Mouse (Mus musculus) liver, embryonic 16.5 days (tissue): ENCODE measurements around the gene Gnb1l. TPM values are rescaled to one million over a fixed set of nuclear protein-coding genes. Genes with fewer than 3 reads are reported as not detected.

Experiments used
- ATAC-seq: fragments of 200-750 bp; cut with Nextera tagmentation; 2 replicates; pipeline ENCODE4 v1.8.0; 2017; ENCODE audit warnings: low read depth, mild to moderate bottlenecking, moderate number of reproducible peaks, moderate library complexity
- H3K27ac ChIP-seq: fragments of 300-500 bp; sonication (generic); 2 replicates; pipeline ENCODE4 v1.5.1; 2014; ENCODE audit warnings: mild to moderate bottlenecking, low read length
- H3K27me3 ChIP-seq: fragments of 300-500 bp; sonication (generic); 2 replicates; pipeline ENCODE4 v1.6.1; 2014; ENCODE audit warnings: low read depth, low read length, mixed read lengths; ENCODE audit not compliant: control insufficient read depth, insufficient read depth
- H3K36me3 ChIP-seq: fragments of 300-500 bp; sonication (generic); 2 replicates; pipeline ENCODE4 v1.6.1; 2014; ENCODE audit warnings: mild to moderate bottlenecking; ENCODE audit not compliant: control insufficient read depth, insufficient read depth
- H3K4me1 ChIP-seq: fragments of 300-500 bp; sonication (generic); 2 replicates; pipeline ENCODE4 v1.6.1; 2014; ENCODE audit warnings: low read depth, low read length, mixed read lengths; ENCODE audit not compliant: control insufficient read depth
- H3K4me2 ChIP-seq: fragments of 300-500 bp; sonication (generic); 2 replicates; pipeline ENCODE4 v1.6.1; 2014; ENCODE audit warnings: low read depth, low read length, mixed read lengths
- H3K4me3 ChIP-seq: fragments of 300-500 bp; sonication (generic); 2 replicates; pipeline ENCODE4 v1.5.1; 2014; ENCODE audit warnings: low read depth, mild to moderate bottlenecking, low read length
- H3K9ac ChIP-seq: fragments of 300-500 bp; sonication (generic); 2 replicates; pipeline ENCODE4 v1.6.1; 2014; ENCODE audit warnings: low read depth, low read length
- H3K9me3 ChIP-seq: fragments of 300-500 bp; sonication (generic); replicated peaks from 2 replicates; pipeline ENCODE4 v1.6.1; 2016; ENCODE audit warnings: low read length; ENCODE audit not compliant: control insufficient read depth
- whole genome bisulfite sequencing: fragments of 180-500 bp; shearing (Covaris S2); extraction: QIAGEN DNeasy Blood & Tissue Kit; methylation state at CpG from one replicate; pipeline ENCODE4 v1.1.7; 2014; ENCODE audit not compliant: insufficient replicate concordance; 5-methylcytosine and 5-hydroxymethylcytosine counted together
- polyA plus RNA-seq: library from polyadenylated mRNA; unstranded; fragments of >200 nt; fragmentation: Nextera tagmentation; extraction: Ambion mirVana; gene quantifications from 2 replicates; pipeline ENCODE4 v1.2.1, GENCODE M21; 2015

The Gnb1l gene
- polyA plus RNA-seq, 1 experiment from 2014 or later, result 6.3 TPM

- Histone ChIP-seq H3K9me3 (no peaks in the 10 kb centered on the region), H3K9ac (no peak overlapping the region), H3K36me3 (no peaks in the 10 kb centered on the region), H3K27ac (no peak overlapping the region), H3K4me3 (no peak overlapping the region), H3K27me3 (no peaks in the 10 kb centered on the region), H3K4me2 (no peak overlapping the region), H3K4me1 (no peaks in the 10 kb centered on the region)
- no peak for ATAC-seq
- 55% methylated on average over 9 of the region's 9 CpGs for WGBS
Measured at GRCm38 (mm10) chr16:18551604-18552003, 53.1 kb downstream of the Gnb1l start.

DNA sequence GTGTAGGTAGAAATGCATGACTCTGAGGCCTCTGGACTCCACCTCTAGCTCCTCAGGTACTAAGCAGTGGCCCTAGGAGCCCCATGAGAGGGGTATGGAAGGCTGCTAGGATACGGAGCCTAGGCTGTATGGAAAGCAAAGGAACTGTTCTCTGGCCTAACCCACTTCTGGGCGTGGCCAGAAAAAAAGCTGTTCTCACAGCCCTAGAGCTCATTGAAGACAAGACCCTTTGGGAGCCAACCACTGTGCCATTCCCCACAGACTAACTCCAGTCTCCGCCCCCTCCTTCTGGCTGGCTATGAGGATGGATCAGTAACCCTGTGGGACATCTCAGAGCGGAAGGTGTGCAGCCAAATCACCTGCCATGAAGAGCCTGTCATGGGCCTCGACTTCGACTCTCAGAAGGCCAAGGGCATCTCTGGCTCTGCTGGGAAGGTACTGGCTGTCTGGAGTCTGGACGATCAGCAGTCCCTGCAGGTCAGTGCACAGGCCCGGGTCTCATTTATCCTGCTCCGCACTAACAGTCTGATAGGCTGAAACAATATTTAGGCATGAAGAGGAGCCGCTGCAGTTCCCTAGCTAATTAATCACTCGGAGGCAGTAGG is 53.7 kb downstream of the Gnb1l start:
- Histone ChIP-seq H3K4me3 (no peak overlapping the region), H3K4me1 (no peaks in the 10 kb centered on the region), H3K9ac (no peak overlapping the region), H3K36me3 (no peaks in the 10 kb centered on the region), H3K9me3 (no peaks in the 10 kb centered on the region), H3K27ac (no peak overlapping the region), H3K27me3 (no peaks in the 10 kb centered on the region), H3K4me2 (no peak overlapping the region)
- no peak for ATAC-seq
- 70% methylated on average over 11 of the region's 11 CpGs for WGBS

GRCm38 (mm10) chr16:18554721-18555120 is 56.2 kb downstream of the Gnb1l start:
- no peak overlapping the region for H3K4me2 ChIP-seq
- no peak overlapping the region for H3K27ac ChIP-seq
- no peaks in the 10 kb centered on the region for H3K36me3 ChIP-seq
- no peak overlapping the region for H3K9ac ChIP-seq
- ATAC-seq, result no peak
- H3K9me3 ChIP-seq, result no peaks in the 10 kb centered on the region
- no peaks in the 10 kb centered on the region for H3K4me1 ChIP-seq
- no peaks in the 10 kb centered on the region for H3K27me3 ChIP-seq
- WGBS, result 49% methylated on average over 2 of the region's 2 CpGs
- no peak overlapping the region for H3K4me3 ChIP-seq

DNA sequence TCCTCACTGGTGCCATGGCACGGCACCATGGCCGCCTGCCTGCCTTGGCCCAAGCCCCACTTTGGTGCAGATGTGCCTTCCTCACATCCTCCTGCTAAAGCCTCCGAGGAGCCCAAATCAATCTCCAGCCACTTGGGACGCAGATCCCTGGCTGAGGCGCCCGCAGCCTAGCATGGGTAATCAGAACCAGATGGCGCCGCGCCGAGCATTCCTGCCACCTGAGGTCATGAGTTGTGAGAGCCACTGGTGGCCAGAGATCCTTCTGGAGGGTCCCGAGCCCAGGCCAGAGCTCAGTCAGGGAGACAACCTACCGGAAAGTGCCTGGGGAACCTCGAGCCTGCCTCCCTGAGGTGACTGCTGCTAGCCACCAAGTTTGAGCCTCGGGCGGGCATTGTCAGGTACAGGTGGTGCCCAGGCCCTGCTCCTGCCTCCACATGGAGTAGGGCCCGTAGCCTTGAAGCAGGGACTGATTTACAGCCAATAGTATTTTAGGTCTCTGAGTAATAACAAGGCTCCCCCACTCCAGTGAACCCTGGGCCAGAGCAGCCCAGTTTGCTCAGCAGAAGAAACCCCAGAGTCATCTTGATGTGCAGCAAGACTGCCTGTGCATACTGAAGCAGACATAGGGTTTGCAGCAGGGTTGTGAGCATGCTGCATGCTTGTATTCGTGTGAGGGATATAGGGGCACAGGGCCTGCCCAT is 56.9 kb downstream of the Gnb1l start:
- H3K4me3 ChIP-seq, result no peak overlapping the region
- H3K27ac ChIP-seq, result no peak overlapping the region
- H3K9ac ChIP-seq, result no peak overlapping the region
- H3K27me3 ChIP-seq, result no peaks in the 10 kb centered on the region
- ATAC-seq, result no peak
- H3K9me3 ChIP-seq, result no peaks in the 10 kb centered on the region
- WGBS, result 71% methylated on average over 17 of the region's 17 CpGs
- no peak overlapping the region for H3K4me2 ChIP-seq
- no peaks in the 10 kb centered on the region for H3K36me3 ChIP-seq
- no peaks in the 10 kb centered on the region for H3K4me1 ChIP-seq

DNA sequence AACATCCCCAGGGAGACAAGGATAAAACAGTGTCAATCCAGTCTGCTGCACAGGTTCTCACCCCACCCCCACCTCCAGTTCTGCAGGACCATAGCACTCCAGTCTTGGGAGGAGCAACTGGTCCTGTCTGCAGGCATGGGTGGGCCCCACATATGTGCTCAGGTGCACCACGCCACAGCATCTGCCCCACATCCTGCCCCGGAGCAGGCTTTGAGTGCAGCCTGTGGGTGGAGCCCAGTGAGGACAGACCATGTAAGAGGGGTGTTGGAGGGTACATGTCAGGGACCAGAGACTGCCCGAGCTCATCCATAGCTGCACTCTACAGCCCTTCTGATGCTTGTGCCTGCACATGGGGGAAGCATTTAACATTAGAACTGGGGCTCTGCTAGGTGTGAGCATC is 57.9 kb downstream of the Gnb1l start:
- no peak overlapping the region for H3K4me3 ChIP-seq
- ATAC-seq, result no peak
- H3K9me3 ChIP-seq, result no peaks in the 10 kb centered on the region
- H3K27ac ChIP-seq, result no peak overlapping the region
- no peak overlapping the region for H3K4me2 ChIP-seq
- H3K9ac ChIP-seq, result no peak overlapping the region
- H3K36me3 ChIP-seq, result no peaks in the 10 kb centered on the region
- H3K4me1 ChIP-seq, result no peaks in the 10 kb centered on the region
- 62% methylated on average over 3 of the region's 3 CpGs for WGBS
- H3K27me3 ChIP-seq, result no peaks in the 10 kb centered on the region

DNA sequence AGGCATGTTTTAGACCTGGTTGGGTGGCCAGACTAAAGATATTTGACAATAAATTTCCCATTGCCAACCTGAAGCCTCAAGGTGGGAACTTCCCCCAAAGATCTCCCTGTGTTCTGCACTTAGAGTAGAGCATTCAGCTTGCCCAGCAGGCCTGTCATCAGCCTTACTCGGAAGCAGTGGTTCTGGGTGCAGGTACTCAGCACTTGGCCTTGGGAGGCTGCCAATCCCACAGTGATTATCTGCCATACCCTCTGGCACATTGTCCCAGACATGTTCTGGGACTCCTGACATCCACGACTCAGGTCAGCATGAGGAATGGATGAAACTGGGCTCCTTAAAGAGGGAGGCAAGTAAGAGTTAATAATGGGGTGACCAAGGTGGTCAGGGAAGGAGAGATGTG is 66.0 kb downstream of the Gnb1l start:
- H3K4me2 ChIP-seq, result no peak overlapping the region
- no peak overlapping the region for H3K27ac ChIP-seq
- no peaks in the 10 kb centered on the region for H3K36me3 ChIP-seq
- 67% methylated on average over 2 of the region's 2 CpGs for WGBS
- H3K9me3 ChIP-seq, result no peaks in the 10 kb centered on the region
- H3K4me3 ChIP-seq, result no peak overlapping the region
- no peaks in the 10 kb centered on the region for H3K27me3 ChIP-seq
- no peak for ATAC-seq
- H3K4me1 ChIP-seq, result no peaks in the 10 kb centered on the region
- no peak overlapping the region for H3K9ac ChIP-seq

GRCm38 (mm10) chr16:18568599-18568998 is 70.1 kb downstream of the Gnb1l start:
- no peak overlapping the region for H3K27ac ChIP-seq
- no peaks in the 10 kb centered on the region for H3K9me3 ChIP-seq
- no peak overlapping the region for H3K4me2 ChIP-seq
- ATAC-seq, result no peak
- no peaks in the 10 kb centered on the region for H3K36me3 ChIP-seq
- H3K4me1 ChIP-seq, result no peaks in the 10 kb centered on the region
- 62% methylated on average over 7 of the region's 7 CpGs for WGBS
- no peak overlapping the region for H3K9ac ChIP-seq
- no peaks in the 10 kb centered on the region for H3K27me3 ChIP-seq
- no peak overlapping the region for H3K4me3 ChIP-seq

DNA sequence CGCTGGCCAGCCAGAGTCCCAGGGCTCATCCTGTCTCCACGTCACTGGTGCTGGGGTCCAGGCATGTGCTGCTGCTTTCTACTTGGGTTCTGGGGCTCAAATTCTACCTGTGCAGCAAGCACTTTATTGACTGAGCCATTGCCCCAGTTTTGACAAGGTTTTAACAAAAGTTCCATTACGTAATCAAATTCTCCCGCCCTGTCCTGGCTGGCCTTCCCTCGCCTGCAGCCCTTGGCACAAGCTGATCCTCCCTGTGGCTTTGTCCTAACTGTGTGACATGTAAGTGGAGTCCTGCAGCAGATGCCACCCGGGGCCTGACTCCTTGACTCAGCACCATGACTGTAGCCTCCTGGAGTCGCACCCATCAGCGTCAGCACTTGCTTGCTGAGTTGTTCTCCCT is 75.7 kb downstream of the Gnb1l start:
- Histone ChIP-seq H3K27me3 (peaks cover 5% of the 10 kb centered on the region), H3K9me3 (no peaks in the 10 kb centered on the region), H3K9ac (no peak overlapping the region), H3K4me2 (no peak overlapping the region), H3K4me3 (no peak overlapping the region), H3K27ac (no peak overlapping the region), H3K36me3 (no peaks in the 10 kb centered on the region), H3K4me1 (no peaks in the 10 kb centered on the region)
- WGBS, result 58% methylated on average over 8 of the region's 8 CpGs
- no peak for ATAC-seq

GRCm38 (mm10) chr16:18577071-18577470 is 78.6 kb downstream of the Gnb1l start:
- Histone ChIP-seq H3K27me3 (peaks cover 34% of the 10 kb centered on the region), H3K4me1 (no peaks in the 10 kb centered on the region; the same call in none of the 2 replicates), H3K9me3 (no peaks in the 10 kb centered on the region), H3K27ac (no peak overlapping the region), H3K9ac (no peak overlapping the region), H3K4me2 (no peak overlapping the region), H3K36me3 (no peaks in the 10 kb centered on the region), H3K4me3 (no peak overlapping the region)
- ATAC-seq, result no peak
- 43% methylated on average over 3 of the region's 3 CpGs for WGBS
